Mouse (Mus musculus) liver, embryonic 11.5 days (tissue): ENCODE measurements around the gene Wdr4. TPM values are rescaled to one million over a fixed set of nuclear protein-coding genes. Genes with fewer than 3 reads are reported as not detected.
"Not testable (repeated sequence)": the region's sequence is repeated elsewhere in the genome, so short reads cannot be mapped to it uniquely, and the experiment has no call there.

ENCODE experiments used
- ATAC-seq: fragments of 200-750 bp; cut with Nextera tagmentation; replicated peaks from 2 replicates; pipeline ENCODE4 v1.8.0; 2017; ENCODE audit warnings: moderate number of reproducible peaks, mild to moderate bottlenecking, moderate TSS enrichment, moderate library complexity; ENCODE audit not compliant: low FRiP score
- DNase-seq: peaks from one replicate; pipeline ENCODE4 v3.0.0-alpha.2; 2017; ENCODE audit warnings: low spot score
- H3K27ac ChIP-seq: fragments of 300-500 bp; sonication (generic); 2 replicates; pipeline ENCODE4 v1.5.1; 2014; ENCODE audit warnings: mild to moderate bottlenecking, low read depth, low read length, control low read depth
- H3K27me3 ChIP-seq: fragments of 300-500 bp; sonication (generic); replicated peaks from 2 replicates; pipeline ENCODE4 v1.6.1; 2014; ENCODE audit warnings: low read length, mixed read lengths; ENCODE audit not compliant: control insufficient read depth, insufficient read depth
- H3K36me3 ChIP-seq: fragments of 300-500 bp; sonication (generic); 2 replicates; pipeline ENCODE4 v1.6.1; 2014; ENCODE audit warnings: mild to moderate bottlenecking, low read length, moderate library complexity, mixed read lengths; ENCODE audit not compliant: control insufficient read depth, insufficient read depth
- H3K4me1 ChIP-seq: fragments of 300-500 bp; sonication (generic); replicated peaks from 2 replicates; pipeline ENCODE4 v1.6.1; 2014; ENCODE audit warnings: low read length, mixed read lengths; ENCODE audit not compliant: control insufficient read depth, insufficient read depth
- H3K4me2 ChIP-seq: fragments of 300-500 bp; sonication (generic); 2 replicates; pipeline ENCODE4 v1.6.1; 2014; ENCODE audit warnings: mild to moderate bottlenecking, control low read depth, moderate library complexity
- H3K4me3 ChIP-seq: fragments of 300-500 bp; sonication (generic); 2 replicates; pipeline ENCODE4 v1.5.1; 2014; ENCODE audit warnings: low read depth, low read length, control low read depth
- H3K9ac ChIP-seq: fragments of 300-500 bp; sonication (generic); 2 replicates; pipeline ENCODE4 v1.6.1; 2014; ENCODE audit warnings: low read depth, low read length, control low read depth
- H3K9me3 ChIP-seq: fragments of 300-500 bp; sonication (generic); 2 replicates; pipeline ENCODE4 v1.6.1; 2016; ENCODE audit warnings: low read length, inconsistent platforms, mixed read lengths; ENCODE audit not compliant: control insufficient read depth
- WGBS: fragments of 180-500 bp; shearing (Covaris S2); extraction: QIAGEN DNeasy Blood & Tissue Kit; methylation state at CpG from one replicate; pipeline ENCODE4 v1.1.7; 2014; 5-methylcytosine and 5-hydroxymethylcytosine counted together
- polyA plus RNA-seq: library from polyadenylated mRNA; unstranded; fragments of >200 nt; fragmentation: Nextera tagmentation; extraction: Ambion mirVana; gene quantifications from 2 replicates; pipeline ENCODE4 v1.2.1, GENCODE M21; 2014

The Wdr4 gene
- polyA plus RNA-seq, 1 experiment from 2014 or later, result 65.1 TPM

DNA sequence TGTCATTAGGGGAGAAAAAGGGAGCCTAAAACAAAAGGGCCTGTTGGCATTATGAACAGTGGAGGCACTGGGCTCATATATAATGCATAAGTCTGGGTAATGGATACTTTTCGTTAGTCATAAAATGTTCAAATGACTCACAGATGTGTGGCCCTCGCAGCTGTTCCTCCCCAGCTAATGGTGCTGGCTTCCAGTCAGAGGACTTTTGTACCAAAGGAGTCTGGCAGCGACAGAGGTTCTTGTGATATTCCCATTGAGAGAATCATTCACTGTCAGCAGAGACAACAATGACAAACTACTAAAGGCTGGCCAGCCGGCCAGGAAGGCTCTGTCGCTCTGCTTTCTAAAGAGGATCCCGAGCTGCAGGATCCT is 21.7 kb upstream of the Wdr4 start:
- no peaks in the 10 kb centered on the region for H3K27me3 ChIP-seq
- H3K27ac ChIP-seq, result no peak overlapping the region
- no peak overlapping the region for H3K9ac ChIP-seq
- DNase-seq (no peak), ATAC-seq (no peak)
- H3K9me3 ChIP-seq, result no peaks in the 10 kb centered on the region; the same call in 1 of the 2 replicates
- H3K4me3 ChIP-seq, result no peak overlapping the region
- no peaks in the 10 kb centered on the region for H3K36me3 ChIP-seq
- no peak overlapping the region for H3K4me2 ChIP-seq
- H3K4me1 ChIP-seq, result no peaks in the 10 kb centered on the region
- WGBS, result 52% methylated on average over 6 of the region's 6 CpGs

- no peak overlapping the region for H3K9ac ChIP-seq
- WGBS, result 73% methylated on average over 4 of the region's 4 CpGs
- H3K4me3 ChIP-seq, result no peak overlapping the region
- DNase-seq, result no peak
- no peaks in the 10 kb centered on the region for H3K27me3 ChIP-seq
- no peaks in the 10 kb centered on the region for H3K9me3 ChIP-seq
- H3K4me1 ChIP-seq, result no peaks in the 10 kb centered on the region
- no peaks in the 10 kb centered on the region for H3K36me3 ChIP-seq
- H3K27ac ChIP-seq, result no peak overlapping the region
- no peak for ATAC-seq
- no peak overlapping the region for H3K4me2 ChIP-seq
These were observed 21.2 kb upstream of the Wdr4 start for GRCm38 (mm10) chr17:31540809-31541459.

DNA sequence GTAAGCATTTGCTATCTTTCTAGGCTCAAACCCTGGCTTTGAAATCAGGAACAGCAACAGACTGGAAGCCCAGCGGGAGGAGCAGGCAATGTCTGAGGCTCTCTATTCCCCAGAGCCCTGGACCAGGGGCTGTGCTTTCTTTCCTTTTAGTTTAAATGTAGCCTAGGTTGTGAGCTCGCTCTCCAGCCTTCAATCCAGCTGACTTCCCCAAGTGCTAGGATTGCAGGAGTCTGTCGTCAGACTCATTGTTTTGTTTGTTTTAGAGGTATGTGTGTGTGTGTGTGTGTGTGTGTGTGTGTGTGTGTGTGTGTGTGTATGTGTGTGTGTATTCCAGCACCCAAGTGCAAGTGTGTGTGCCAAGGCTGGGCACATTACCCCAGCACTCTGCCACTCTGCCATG is 20.3 kb upstream of the Wdr4 start:
- DNase-seq (no peak), ATAC-seq (no peak)
- Histone ChIP-seq H3K36me3 (no peaks in the 10 kb centered on the region), H3K4me2 (no peak overlapping the region), H3K9me3 (no peaks in the 10 kb centered on the region), H3K27ac (no peak overlapping the region), H3K4me1 (no peaks in the 10 kb centered on the region), H3K9ac (no peak overlapping the region), H3K4me3 (no peak overlapping the region), H3K27me3 (no peaks in the 10 kb centered on the region)
- 63% methylated on average over 3 of the region's 3 CpGs for WGBS

GRCm38 (mm10) chr17:31535871-31536629 is 16.3 kb upstream of the Wdr4 start:
- peaks cover 7% of the 10 kb centered on the region for H3K36me3 ChIP-seq
- H3K9ac ChIP-seq, result no peak overlapping the region
- H3K27me3 ChIP-seq, result no peaks in the 10 kb centered on the region
- H3K4me2 ChIP-seq, result no peak overlapping the region
- H3K27ac ChIP-seq, result no peak overlapping the region
- 41% methylated on average over 8 of the region's 8 CpGs for WGBS
- no peak for ATAC-seq
- H3K4me1 ChIP-seq, result no peaks in the 10 kb centered on the region
- no peak overlapping the region for H3K4me3 ChIP-seq
- H3K9me3 ChIP-seq, result no peaks in the 10 kb centered on the region
- DNase-seq, result no peak

- peaks cover 11% of the 10 kb centered on the region for H3K36me3 ChIP-seq
- no peak overlapping the region for H3K9ac ChIP-seq
- DNase-seq, result no peak
- no peaks in the 10 kb centered on the region for H3K4me1 ChIP-seq
- no peak overlapping the region for H3K4me2 ChIP-seq
- H3K9me3 ChIP-seq, result no peaks in the 10 kb centered on the region
- H3K27me3 ChIP-seq, result no peaks in the 10 kb centered on the region
- no peak overlapping the region for H3K27ac ChIP-seq
- WGBS, result 84% methylated on average over 4 of the region's 4 CpGs
- ATAC-seq, result no peak
- no peak overlapping the region for H3K4me3 ChIP-seq
These were observed 15.6 kb upstream of the Wdr4 start for GRCm38 (mm10) chr17:31535358-31535757.

DNA sequence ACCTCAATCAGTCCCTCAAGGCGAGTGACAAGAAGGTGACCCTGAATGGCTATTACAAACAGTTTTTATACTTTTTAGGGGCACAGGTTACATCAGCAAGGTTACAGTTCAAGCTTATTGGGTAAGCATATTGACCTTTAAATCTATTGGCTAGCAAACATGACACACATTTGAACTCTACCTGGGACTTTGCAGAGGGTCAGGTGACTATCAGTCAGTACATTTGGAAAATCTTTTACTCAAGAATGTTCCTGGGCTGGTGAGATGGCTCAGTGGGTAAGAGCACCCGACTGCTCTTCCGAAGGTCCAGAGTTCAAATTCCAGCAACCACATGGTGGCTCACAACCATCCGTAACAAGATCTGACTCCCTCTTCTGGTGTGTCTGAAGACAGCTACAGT is 12.6 kb upstream of the Wdr4 start:
- ATAC-seq, result not testable (repeated sequence)

DNA sequence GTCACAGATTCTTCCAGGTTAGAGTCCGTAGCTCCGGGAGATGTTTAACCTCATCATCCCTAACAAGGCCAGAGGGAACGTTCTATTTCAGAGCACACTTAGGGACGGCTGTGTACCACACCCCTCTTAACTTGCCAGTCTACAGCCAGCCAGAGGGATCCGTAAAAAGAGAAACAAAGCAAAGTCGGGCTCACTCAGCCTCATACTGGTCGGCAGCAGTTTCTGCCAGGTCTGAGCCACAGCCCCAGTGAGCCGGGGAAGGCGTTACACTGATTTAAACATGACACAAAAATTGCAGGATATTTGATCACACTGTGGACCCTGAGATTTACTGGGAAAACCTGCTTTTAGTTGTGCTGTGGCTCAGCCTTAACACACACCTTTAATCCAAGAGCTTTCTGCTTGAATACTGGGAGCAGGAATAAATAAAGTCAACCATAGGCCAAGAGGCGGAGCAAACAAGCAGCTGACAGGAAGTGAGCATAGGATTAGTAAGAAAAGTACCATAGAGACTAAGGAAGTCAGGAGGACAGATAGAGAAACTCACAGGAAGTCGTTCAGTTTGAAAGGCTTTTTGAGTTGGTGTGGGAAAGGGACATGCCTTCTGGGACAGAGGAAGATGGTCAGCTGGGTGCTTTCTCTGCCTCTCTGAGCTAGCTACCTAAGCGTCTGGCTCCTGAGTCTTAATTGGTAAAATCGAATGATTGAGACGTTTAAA is 11.8 kb upstream of the Wdr4 start:
- no peaks in the 10 kb centered on the region for H3K27me3 ChIP-seq
- H3K4me2 ChIP-seq, result no peak overlapping the region
- 91% methylated on average over 14 of the region's 14 CpGs for WGBS
- H3K27ac ChIP-seq, result no peak overlapping the region
- ATAC-seq (no peak), DNase-seq (no peak)
- H3K9me3 ChIP-seq, result no peaks in the 10 kb centered on the region
- H3K9ac ChIP-seq, result no peak overlapping the region
- H3K4me3 ChIP-seq, result no peak overlapping the region
- no peaks in the 10 kb centered on the region for H3K4me1 ChIP-seq
- H3K36me3 ChIP-seq, result peaks cover 27% of the 10 kb centered on the region

More for the DNA sequence above, 12.6 kb upstream of the Wdr4 start:
- H3K4me2 ChIP-seq, H3K9me3 ChIP-seq, H3K27me3 ChIP-seq, H3K4me3 ChIP-seq, H3K9ac ChIP-seq, H3K27ac ChIP-seq, DNase-seq, H3K4me1 ChIP-seq: not testable (repeated sequence)
- peaks cover 21% of the 10 kb centered on the region for H3K36me3 ChIP-seq
- WGBS, result 94% methylated on average over 3 of the region's 4 CpGs

GRCm38 (mm10) chr17:31529314-31529713 is 9.5 kb upstream of the Wdr4 start:
- H3K27ac ChIP-seq, result no peak overlapping the region
- no peak overlapping the region for H3K4me2 ChIP-seq
- H3K4me1 ChIP-seq, result no peaks in the 10 kb centered on the region
- no peak for ATAC-seq
- 54% methylated on average over 15 of the region's 15 CpGs for WGBS
- H3K4me3 ChIP-seq, result no peak overlapping the region
- DNase-seq, result no peak
- peaks cover 30% of the 10 kb centered on the region for H3K36me3 ChIP-seq
- no peaks in the 10 kb centered on the region for H3K9me3 ChIP-seq
- H3K27me3 ChIP-seq, result no peaks in the 10 kb centered on the region
- no peak overlapping the region for H3K9ac ChIP-seq
